Mouse (Mus musculus) ES-Bruce4 (cell line): ENCODE measurements at regions not wholly inside any gene's neighbourhood (a gene's known extent, or its start where the extent isn't known, plus 50 kb on each side); places are given as distances from the start of the nearest gene placed in this dataset.

Source experiments
- H3K27ac ChIP-seq: 2 replicates; pipeline ENCODE4 v1.5.1; 2012; ENCODE audit warnings: low read length, inconsistent platforms; ENCODE audit not compliant: insufficient read depth
- H3K27me3 ChIP-seq: 2 replicates; pipeline ENCODE4 v1.6.1; 2012; ENCODE audit warnings: mild to moderate bottlenecking, low read length, inconsistent platforms; ENCODE audit not compliant: control insufficient read depth, poor library complexity, insufficient read depth, severe bottlenecking
- H3K36me3 ChIP-seq: 2 replicates; pipeline ENCODE4 v1.6.1; 2012; ENCODE audit warnings: inconsistent platforms, mild to moderate bottlenecking, low read length, moderate library complexity; ENCODE audit not compliant: control insufficient read depth, poor library complexity, insufficient read depth, severe bottlenecking
- H3K4me1 ChIP-seq: one replicate; pipeline ENCODE4 v1.8.1; 2011; ENCODE audit warnings: low read length; ENCODE audit not compliant: control insufficient read depth, insufficient read depth
- H3K4me3 ChIP-seq: 2 replicates; pipeline ENCODE4 v1.5.1; 2011; ENCODE audit warnings: low read depth, mild to moderate bottlenecking, low read length
- H3K9ac ChIP-seq: 2 replicates; pipeline ENCODE4 v1.6.1; 2012; ENCODE audit warnings: low read depth, mild to moderate bottlenecking, inconsistent platforms; ENCODE audit not compliant: poor library complexity, severe bottlenecking
- H3K9me3 ChIP-seq: replicated peaks from 2 replicates; pipeline ENCODE4 v1.6.1; 2012; ENCODE audit warnings: mild to moderate bottlenecking, low read length, inconsistent platforms; ENCODE audit not compliant: control insufficient read depth, poor library complexity, insufficient read depth, severe bottlenecking
- CTCF ChIP-seq: IDR thresholded peaks from one replicate; pipeline ENCODE4 v1.8.1; 2011; ENCODE audit warnings: low read depth, low read length
- EP300 ChIP-seq: IDR thresholded peaks from 2 replicates; pipeline ENCODE4 v1.6.1; 2011; ENCODE audit warnings: low read depth, low read length; ENCODE audit not compliant: insufficient read depth
- POLR2A ChIP-seq: IDR thresholded peaks from one replicate; pipeline ENCODE4 v1.8.1; 2011; ENCODE audit warnings: low read length; ENCODE audit not compliant: insufficient read depth

- Histone ChIP-seq H3K9me3 (no peaks in the 10 kb centered on the region), H3K4me1 (no peaks in the 10 kb centered on the region), H3K4me3 (no peak overlapping the region), H3K27ac (no peak overlapping the region), H3K9ac (no peak overlapping the region), H3K36me3 (no peaks in the 10 kb centered on the region), H3K27me3 (no peaks in the 10 kb centered on the region)
- TF ChIP-seq EP300: no peak
- TF ChIP-seq POLR2A: no peak
- no peak for TF ChIP-seq CTCF
These were observed 170.3 kb upstream of the Zwint start for GRCm38 (mm10) chr10:72484315-72484714.

GRCm38 (mm10) chr10:72532431-72532830 is 122.2 kb upstream of the Zwint start:
- Histone ChIP-seq H3K9me3 (no peaks in the 10 kb centered on the region), H3K4me1 (no peaks in the 10 kb centered on the region), H3K27me3 (no peaks in the 10 kb centered on the region), H3K36me3 (no peaks in the 10 kb centered on the region), H3K4me3 (no peak overlapping the region), H3K27ac (no peak overlapping the region), H3K9ac (no peak overlapping the region)
- TF ChIP-seq POLR2A (no peak), CTCF (no peak), EP300 (no peak)

- H3K9me3 ChIP-seq: no peaks in the 10 kb centered on the region
- no peaks in the 10 kb centered on the region for H3K4me1 ChIP-seq
- TF ChIP-seq POLR2A (no peak), CTCF (no peak), EP300 (no peak)
- no peaks in the 10 kb centered on the region for H3K36me3 ChIP-seq
- no peak overlapping the region for H3K27ac ChIP-seq
- no peaks in the 10 kb centered on the region for H3K27me3 ChIP-seq
- no peak overlapping the region for H3K4me3 ChIP-seq
- no peak overlapping the region for H3K9ac ChIP-seq
These were observed 121.2 kb upstream of the Zwint start for GRCm38 (mm10) chr10:72533427-72533826.

- TF ChIP-seq EP300 (no peak), POLR2A (no peak), CTCF (no peak)
- no peaks in the 10 kb centered on the region for H3K27me3 ChIP-seq
- H3K36me3 ChIP-seq: no peaks in the 10 kb centered on the region
- H3K9ac ChIP-seq: no peak overlapping the region
- H3K4me3 ChIP-seq: no peak overlapping the region
- H3K9me3 ChIP-seq: no peaks in the 10 kb centered on the region
- H3K27ac ChIP-seq: no peak overlapping the region
- H3K4me1 ChIP-seq: no peaks in the 10 kb centered on the region
These were observed 120.8 kb upstream of the Zwint start for GRCm38 (mm10) chr10:72533859-72534258.

GRCm38 (mm10) chr10:72549564-72549963 is 105.1 kb upstream of the Zwint start:
- H3K9me3 ChIP-seq: no peaks in the 10 kb centered on the region
- TF ChIP-seq EP300: no peak
- no peak for TF ChIP-seq CTCF
- TF ChIP-seq POLR2A: no peak
- H3K27me3 ChIP-seq: no peaks in the 10 kb centered on the region
- no peak overlapping the region for H3K4me3 ChIP-seq
- H3K36me3 ChIP-seq: no peaks in the 10 kb centered on the region
- no peak overlapping the region for H3K27ac ChIP-seq
- H3K4me1 ChIP-seq: no peaks in the 10 kb centered on the region
- H3K9ac ChIP-seq: no peak overlapping the region

GRCm38 (mm10) chr10:72551561-72551960 is 103.1 kb upstream of the Zwint start:
- H3K27ac ChIP-seq: no peak overlapping the region
- no peaks in the 10 kb centered on the region for H3K4me1 ChIP-seq
- no peak overlapping the region for H3K4me3 ChIP-seq

More at GRCm38 (mm10) chr10:72551561-72551960, 103.1 kb upstream of the Zwint start:
- TF ChIP-seq EP300 (no peak), CTCF (no peak), POLR2A (no peak)
- Histone ChIP-seq H3K9me3 (no peaks in the 10 kb centered on the region), H3K9ac (no peak overlapping the region), H3K36me3 (no peaks in the 10 kb centered on the region), H3K27me3 (no peaks in the 10 kb centered on the region)
